Mouse (Mus musculus) MEL (cell line): ENCODE results near the gene Gm29776. TPM values are rescaled to one million over a fixed set of nuclear protein-coding genes. Genes with fewer than 3 reads are reported as not detected.

Source experiments
- DNase-seq: peaks from one replicate; pipeline ENCODE4 v3.0.0; 2011; ENCODE audit warnings: low read depth, low spot score
- H3K27ac ChIP-seq: 2 replicates; pipeline ENCODE4 v1.5.1; 2012; ENCODE audit warnings: low read depth, mild to moderate bottlenecking, control low read depth, low read length, moderate library complexity; ENCODE audit not compliant: control insufficient read depth
- H3K27me3 ChIP-seq, 2 experiments: fragments of 150-350 bp in 1 of 2; sonication (generic) in 1 of 2; 2 replicates each; pipeline ENCODE4 v1.6.1; 2012; ENCODE audit warnings: low read length in 2 of 2, mild to moderate bottlenecking in 2 of 2, improper control_type of control experiment in 1 of 2, moderate library complexity in 1 of 2; ENCODE audit not compliant: insufficient read depth in 2 of 2, control insufficient read depth in 1 of 2
- H3K36me3 ChIP-seq, 2 experiments: 2 replicates each; pipeline ENCODE4 v1.6.1; 2012 to 2014; ENCODE audit warnings: low read length in 2 of 2, improper control_type of control experiment in 1 of 2, inconsistent platforms in 1 of 2, mild to moderate bottlenecking in 1 of 2; ENCODE audit not compliant: insufficient read depth in 2 of 2, control insufficient read depth in 1 of 2
- H3K4me1 ChIP-seq, 2 experiments: fragments of 150-350 bp in 1 of 2; sonication (generic) in 1 of 2; 2 replicates each; pipeline ENCODE4 v1.6.1; 2012; ENCODE audit warnings: low read length in 2 of 2, improper control_type of control experiment in 1 of 2, mild to moderate bottlenecking in 1 of 2; ENCODE audit not compliant: insufficient read depth in 2 of 2, control insufficient read depth in 1 of 2
- H3K4me3 ChIP-seq, 2 experiments: fragments of 150-350 bp in 1 of 2; sonication (generic) in 1 of 2; 2 replicates each; pipeline ENCODE4 v1.5.1; 2012; ENCODE audit warnings: low read depth in 2 of 2, low read length in 2 of 2, mild to moderate bottlenecking in 2 of 2, moderate library complexity in 2 of 2, control low read depth in 1 of 2, improper control_type of control experiment in 1 of 2; ENCODE audit not compliant: control insufficient read depth in 1 of 2, insufficient read depth in 1 of 2
- H3K79me2 ChIP-seq: 2 replicates; pipeline ENCODE4 v1.6.1; 2012; ENCODE audit warnings: mild to moderate bottlenecking, low read length, moderate library complexity; ENCODE audit not compliant: control insufficient read depth, poor library complexity, insufficient read depth
- H3K9ac ChIP-seq: 2 replicates; pipeline ENCODE4 v1.6.1; 2012; ENCODE audit warnings: low read depth, mild to moderate bottlenecking, control low read depth, low read length, moderate library complexity; ENCODE audit not compliant: control insufficient read depth, poor library complexity, severe bottlenecking
- H3K9me3 ChIP-seq: fragments of 150-350 bp; sonication (generic); replicated peaks from 2 replicates; pipeline ENCODE4 v1.6.1; 2012; ENCODE audit warnings: mild to moderate bottlenecking, low read length, improper control_type of control experiment, moderate library complexity; ENCODE audit not compliant: insufficient read depth
- BHLHE40 ChIP-seq: IDR thresholded peaks from 2 replicates; pipeline ENCODE4 v1.6.1; 2012; ENCODE audit warnings: low read depth, mild to moderate bottlenecking, inconsistent platforms, low read length, improper control_type of control experiment, borderline replicate concordance
- CHD2 ChIP-seq: IDR thresholded peaks from 2 replicates; pipeline ENCODE4 v1.6.1; 2011; ENCODE audit warnings: low read length, improper control_type of control experiment
- EP300 ChIP-seq, 2 experiments: IDR thresholded peaks; 2 replicates each; pipeline ENCODE4 v1.6.1; 2011; ENCODE audit warnings: improper control_type of control experiment in 2 of 2, low read length in 2 of 2, low read depth in 1 of 2, mild to moderate bottlenecking in 1 of 2
- ETS1 ChIP-seq: IDR thresholded peaks from 2 replicates; pipeline ENCODE4 v1.6.1; 2012; ENCODE audit warnings: low read depth, mild to moderate bottlenecking, inconsistent platforms, low read length, improper control_type of control experiment, moderate library complexity
- GATA1 ChIP-seq: IDR thresholded peaks from 2 replicates; pipeline ENCODE4 v1.6.1; 2011; ENCODE audit warnings: low read depth, low read length, improper control_type of control experiment
- HCFC1 ChIP-seq: IDR thresholded peaks from 2 replicates; pipeline ENCODE4 v1.6.1; 2012; ENCODE audit warnings: low read depth, mild to moderate bottlenecking, inconsistent platforms, low read length, improper control_type of control experiment, moderate library complexity
- JUND ChIP-seq: IDR thresholded peaks from 2 replicates; pipeline ENCODE4 v1.6.1; 2011; ENCODE audit warnings: low read depth, mild to moderate bottlenecking, improper control_type of control experiment, low read length
- MAFK ChIP-seq: IDR thresholded peaks from 2 replicates; pipeline ENCODE4 v1.6.1; 2011; ENCODE audit warnings: low read depth, mild to moderate bottlenecking, low read length, improper control_type of control experiment, borderline replicate concordance
- MAX ChIP-seq: IDR thresholded peaks from 2 replicates; pipeline ENCODE4 v1.6.1; 2011; ENCODE audit warnings: low read length, improper control_type of control experiment
- MAZ ChIP-seq: IDR thresholded peaks from 2 replicates; pipeline ENCODE4 v1.6.1; 2012; ENCODE audit warnings: low read depth, mild to moderate bottlenecking, inconsistent platforms, low read length, improper control_type of control experiment
- MXI1 ChIP-seq: IDR thresholded peaks from 2 replicates; pipeline ENCODE4 v1.6.1; 2011; ENCODE audit warnings: mild to moderate bottlenecking, low read depth, low read length, improper control_type of control experiment
- MYB ChIP-seq: IDR thresholded peaks from 2 replicates; pipeline ENCODE4 v1.6.1; 2011; ENCODE audit warnings: mild to moderate bottlenecking, low read depth, low read length, improper control_type of control experiment
- MYC ChIP-seq: IDR thresholded peaks from 2 replicates; pipeline ENCODE4 v1.6.1; 2011; ENCODE audit warnings: low read depth, mild to moderate bottlenecking, low read length, improper control_type of control experiment, moderate library complexity
- POLR2A ChIP-seq, 2 experiments: IDR thresholded peaks; 2 replicates each; pipeline ENCODE4 v1.6.1; 2011 to 2012; ENCODE audit warnings: low read length in 2 of 2, mild to moderate bottlenecking in 2 of 2, control low read depth in 1 of 2, improper control_type of control experiment in 1 of 2, low read depth in 1 of 2, moderate library complexity in 1 of 2; ENCODE audit not compliant: control insufficient read depth in 1 of 2, insufficient read depth in 1 of 2, poor library complexity in 1 of 2
- POLR2AphosphoS2 ChIP-seq: IDR thresholded peaks from 2 replicates; pipeline ENCODE4 v1.6.1; 2011; ENCODE audit warnings: low read length, improper control_type of control experiment
- RAD21 ChIP-seq: IDR thresholded peaks from 2 replicates; pipeline ENCODE4 v1.6.1; 2011; ENCODE audit warnings: mild to moderate bottlenecking, low read depth, low read length, improper control_type of control experiment
- RCOR1 ChIP-seq: IDR thresholded peaks from 2 replicates; pipeline ENCODE4 v1.6.1; 2012; ENCODE audit warnings: low read depth, mild to moderate bottlenecking, inconsistent platforms, low read length, improper control_type of control experiment
- SIN3A ChIP-seq: IDR thresholded peaks from 2 replicates; pipeline ENCODE4 v1.6.1; 2012; ENCODE audit warnings: low read length, improper control_type of control experiment, inconsistent platforms
- TAL1 ChIP-seq: IDR thresholded peaks from 2 replicates; pipeline ENCODE4 v1.6.1; 2012; ENCODE audit warnings: mild to moderate bottlenecking, inconsistent platforms, low read length, moderate library complexity, mixed read lengths
- TBP ChIP-seq: IDR thresholded peaks from 2 replicates; pipeline ENCODE4 v1.8.0; 2011; ENCODE audit warnings: low read depth, low read length, improper control_type of control experiment
- TCF12 ChIP-seq: IDR thresholded peaks from 2 replicates; pipeline ENCODE4 v1.6.1; 2014; ENCODE audit warnings: low read depth, mild to moderate bottlenecking, inconsistent platforms, low read length, improper control_type of control experiment, moderate library complexity
- ZMIZ1 ChIP-seq: IDR thresholded peaks from 2 replicates; pipeline ENCODE4 v1.6.1; 2012; ENCODE audit warnings: low read depth, mild to moderate bottlenecking, inconsistent platforms, low read length, improper control_type of control experiment, moderate library complexity
- polyA plus RNA-seq, 2 experiments: library from polyadenylated mRNA; stranded (reverse) in 1 of 2; unstranded in 1 of 2; fragments of >175 nt in 1 of 2; fragments of >200 nt in 1 of 2; gene quantifications; 2 replicates each; pipeline versions ENCODE4 v1.2.1 to v1.2.4; 2012; ENCODE audit warnings: low replicate concordance in 2 of 2, low read depth in 1 of 2; ENCODE audit not compliant: insufficient read length in 2 of 2, insufficient read depth in 1 of 2, missing spikeins in 1 of 2
- total RNA-seq: library from RNA; depleted of rRNA; stranded (reverse); fragments of 300-350 nt; gene quantifications from 2 replicates; pipeline ENCODE4 v1.2.3, GENCODE M21; 2012

Gene Gm29776
- total and polyA plus RNA-seq, 3 experiments = not detected

DNA sequence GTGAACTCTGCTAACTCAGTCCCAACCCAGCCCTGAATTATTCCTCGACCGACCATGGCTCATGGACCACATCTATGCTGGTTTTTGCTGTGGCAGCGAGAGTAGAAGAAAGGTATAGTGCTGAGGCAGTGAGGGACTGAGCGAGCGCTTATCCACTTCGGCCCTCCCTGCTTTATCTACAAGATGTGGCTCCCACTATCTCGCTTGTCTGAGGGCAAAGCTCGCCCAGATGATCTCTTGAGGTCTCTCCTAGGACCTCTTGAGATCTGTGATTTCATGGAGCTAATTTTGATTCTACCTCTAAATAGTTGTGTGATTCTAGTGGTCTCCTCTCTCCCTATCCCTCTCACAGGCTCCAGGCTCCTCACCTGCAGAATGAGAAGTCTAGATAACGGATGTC, 10.4 kb upstream of the Gm29776 start:
- no peak overlapping the region for H3K4me3 ChIP-seq
- TF ChIP-seq GATA1 (peak; percentile 64), ZMIZ1 (no peak), TCF12 (0 out of 2 replicates have a peak, but pooled peaks have one; percentile 46), EP300 (IDR thresholded peaks at IDR 0.05; ENCODE audit: low read depth in 1 of 2, low read length in 2 of 2) (0 out of 4 replicates have a peak, but pooled peaks of 1 of the 2 experiments have one; percentile 10), RCOR1 (peak; percentile 91), MYC (no peak)
- TF ChIP-seq, all 39 proteins: peak for 4
- H3K9ac ChIP-seq = no peak overlapping the region
- peaks cover 7 to 27% of the 10 kb centered on the region in 2 experiments for H3K4me1 ChIP-seq
- H3K79me2 ChIP-seq = no peaks in the 10 kb centered on the region
- peaks cover 0 to 11% of the 10 kb centered on the region in 2 experiments; a peak in 2 of 4 replicates for H3K36me3 ChIP-seq
- H3K27ac ChIP-seq = no peak overlapping the region
- no peak for DNase-seq
- peaks cover 3% of the 10 kb centered on the region in 2 experiments; a peak in 2 of 4 replicates for H3K27me3 ChIP-seq
- no peaks in the 10 kb centered on the region for H3K9me3 ChIP-seq

DNA sequence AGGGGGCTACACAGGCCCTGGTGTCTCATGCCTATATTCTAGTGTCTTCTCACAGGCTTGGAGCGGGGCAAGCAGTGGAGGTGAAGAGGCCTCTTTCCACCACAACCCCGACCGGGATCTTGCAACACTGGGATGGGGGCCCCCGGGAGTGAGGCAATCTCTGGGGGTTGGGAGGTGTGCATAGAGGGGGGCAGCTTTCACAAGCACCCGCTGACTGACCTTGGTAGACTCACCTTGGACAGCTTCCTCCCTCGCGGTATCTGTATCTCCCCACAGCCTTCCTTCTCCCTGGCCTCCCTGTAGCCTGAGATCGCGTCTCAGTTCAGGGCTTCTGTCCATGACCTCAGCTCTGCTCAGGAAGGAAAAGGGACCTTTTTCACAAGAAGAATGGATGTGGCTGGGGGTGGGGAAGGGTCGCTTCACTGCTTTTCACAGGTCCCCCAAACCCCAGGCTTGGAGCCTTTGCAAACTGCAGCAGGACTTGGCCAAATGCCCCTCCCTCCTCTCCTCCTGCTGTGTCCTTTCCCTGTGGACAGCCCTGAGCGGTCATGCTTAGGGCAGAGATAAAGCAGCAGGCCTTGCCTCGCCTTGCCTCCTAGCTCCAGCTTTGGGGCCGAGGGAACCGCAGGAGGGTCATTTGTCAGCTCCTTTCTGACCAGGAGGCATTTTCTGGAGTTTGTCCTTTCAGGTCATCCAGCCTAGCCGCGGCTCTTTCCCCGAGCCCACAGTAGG, 8.1 kb upstream of the Gm29776 start:
- H3K36me3 ChIP-seq = peaks cover 0 to 16% of the 10 kb centered on the region in 2 experiments; a peak in 2 of 4 replicates
- no peaks in the 10 kb centered on the region for H3K79me2 ChIP-seq
- peak overlapping the region in 1 of 2 experiments; percentile 5; a peak in 1 of 4 replicates for H3K4me3 ChIP-seq
- no peaks in the 10 kb centered on the region for H3K9me3 ChIP-seq
- H3K27ac ChIP-seq = no peak overlapping the region
- DNase-seq = peak; percentile 38
- H3K9ac ChIP-seq = no peak overlapping the region
- H3K4me1 ChIP-seq = peaks cover 11 to 35% of the 10 kb centered on the region in 2 experiments
- TF ChIP-seq EP300 (IDR thresholded peaks at IDR 0.05; ENCODE audit: low read depth in 1 of 2, low read length in 2 of 2) (0 out of 4 replicates have a peak, but pooled peaks of 1 of the 2 experiments have one; percentile 18), GATA1 (no peak)
- H3K27me3 ChIP-seq = peaks cover 3% of the 10 kb centered on the region in 2 experiments; a peak in 2 of 4 replicates

DNA sequence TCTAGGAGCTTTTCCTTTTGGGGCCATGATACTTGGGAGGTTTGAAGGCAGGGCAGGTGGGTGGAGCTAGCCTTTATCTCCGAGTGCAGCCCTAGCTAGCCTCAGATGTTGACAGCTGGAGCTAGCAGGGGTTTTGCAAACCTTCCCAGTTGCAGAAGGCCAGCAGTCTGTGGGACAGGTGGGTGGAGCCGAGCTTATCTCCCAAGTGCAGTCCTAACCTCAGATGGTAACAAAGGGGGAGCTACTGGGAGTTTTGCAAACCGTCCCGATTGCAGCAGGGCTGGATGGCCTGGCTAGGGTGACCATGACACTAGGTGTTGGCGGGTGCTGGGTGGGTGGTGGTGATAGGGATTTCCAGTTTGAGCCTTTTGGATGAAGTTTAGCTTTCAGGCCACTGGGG, 7.2 kb upstream of the Gm29776 start:
- peaks cover 3% of the 10 kb centered on the region in 2 experiments; a peak in 2 of 4 replicates for H3K27me3 ChIP-seq
- H3K27ac ChIP-seq = peak overlapping the region; percentile 3; the same call in 1 of the 2 replicates
- no peak overlapping the region for H3K4me3 ChIP-seq
- no peaks in the 10 kb centered on the region for H3K9me3 ChIP-seq
- peak; percentile 97 for DNase-seq
- H3K79me2 ChIP-seq = no peaks in the 10 kb centered on the region
- peaks cover 0 to 16% of the 10 kb centered on the region in 2 experiments; a peak in 2 of 4 replicates for H3K36me3 ChIP-seq
- H3K4me1 ChIP-seq = peaks cover 11 to 35% of the 10 kb centered on the region in 2 experiments
- no peak overlapping the region for H3K9ac ChIP-seq
- TF ChIP-seq POLR2A (IDR thresholded peaks at IDR 0.05; ENCODE audit: control insufficient read depth in 1 of 2, insufficient read depth in 1 of 2, low read depth in 1 of 2, low read length in 2 of 2, poor library complexity in 1 of 2) (no peak), TBP (0 out of 2 replicates have a peak, but pooled peaks have one; percentile 10), POLR2AphosphoS2 (no peak), ETS1 (peak; percentile 97), MAZ (peak; percentile 86), RAD21 (no peak), MYB (peak; percentile 81), GATA1 (peak; percentile 96), SIN3A (peak; percentile 88), TCF12 (peak; percentile 100), MAX (0 out of 2 replicates have a peak, but pooled peaks have one; percentile 10), RCOR1 (peak; percentile 99), BHLHE40 (peak; percentile 44; the same call in 1 of the 2 replicates), MXI1 (peak; percentile 25; the same call in 1 of the 2 replicates), HCFC1 (0 out of 2 replicates have a peak, but pooled peaks have one; percentile 32), JUND (peak; percentile 23; the same call in 1 of the 2 replicates), MYC (0 out of 2 replicates have a peak, but pooled peaks have one; percentile 26), TAL1 (peak; percentile 99), EP300 (IDR thresholded peaks at IDR 0.05; ENCODE audit: low read depth in 1 of 2, low read length in 2 of 2) (peak; percentile 88 to 98), MAFK (peak; percentile 68; the same call in 1 of the 2 replicates), CHD2 (no peak)
